Mouse (Mus musculus): ENCODE measurements around the gene Lrrk1. TPM values are rescaled to one million over a fixed set of nuclear protein-coding genes. Genes with fewer than 3 reads are reported as not detected.

Lrrk1 gene
- polyA plus RNA-seq (2012; rRNA removed; ENCODE audit: low replicate concordance): 25.9 and 38.1 TPM in 2 replicates

GRCm38 (mm10) chr7:66387813-66388521, at the start of gene Lrrk1:
Lrrk1 (minus strand) TSS chr7:66388350.

GRCm38 (mm10) chr7:66427437-66428161, 39.4 kb upstream of the Lrrk1 start, which contains the start of gene Aldh1a3:
Aldh1a3 (minus strand) TSS chr7:66427517.

GRCm38 (mm10) chr7:66365904-66366303, 22.2 kb downstream of the Lrrk1 start, which contains the start of gene Gm10974:
Gm10974 (plus strand) TSS chr7:66365905.

Other genes starting within 250 kb of the Lrrk1 start
- gene Gm10974, start 22.4 kb downstream of the Lrrk1 start, polyA plus RNA-seq (2012; rRNA removed; ENCODE audit: low replicate concordance): not detected in 2 replicates
- gene Aldh1a3, start 39.2 kb upstream of the Lrrk1 start, polyA plus RNA-seq (2012; rRNA removed; ENCODE audit: low replicate concordance): 12.0 and 14.0 TPM in 2 replicates